Mouse (Mus musculus) thymus, postnatal 4 days (tissue): ENCODE measurements around the gene Rcc1l.
A peak's percentile ranks its signal among the peaks of the same experiment; 100 is the strongest.

Experiments used
- DNase-seq: peaks from one replicate; pipeline ENCODE4 v3.0.0; 2021

Gene Rcc1l

DNA sequence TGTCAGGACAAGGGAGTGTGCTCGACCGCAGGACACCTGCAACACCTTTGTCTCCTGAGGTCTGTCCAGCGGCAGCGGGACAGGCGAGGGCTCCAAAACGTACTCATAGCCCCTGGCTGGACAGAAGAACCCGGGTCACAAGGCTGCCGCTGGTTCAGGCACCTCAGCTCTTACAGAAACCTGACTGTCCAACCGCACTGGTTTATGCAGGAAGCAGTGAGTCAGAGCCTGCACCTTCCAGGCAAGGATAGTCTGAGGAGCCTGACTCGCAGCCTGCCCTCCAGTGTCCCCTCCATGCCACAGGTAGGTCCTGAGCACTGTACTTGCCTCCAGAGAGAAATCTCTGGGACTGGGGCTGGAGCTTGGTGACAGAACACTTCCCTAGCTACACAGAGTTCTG, 7.3 kb downstream of the Rcc1l start:
- DNase-seq, result no peak

DNA sequence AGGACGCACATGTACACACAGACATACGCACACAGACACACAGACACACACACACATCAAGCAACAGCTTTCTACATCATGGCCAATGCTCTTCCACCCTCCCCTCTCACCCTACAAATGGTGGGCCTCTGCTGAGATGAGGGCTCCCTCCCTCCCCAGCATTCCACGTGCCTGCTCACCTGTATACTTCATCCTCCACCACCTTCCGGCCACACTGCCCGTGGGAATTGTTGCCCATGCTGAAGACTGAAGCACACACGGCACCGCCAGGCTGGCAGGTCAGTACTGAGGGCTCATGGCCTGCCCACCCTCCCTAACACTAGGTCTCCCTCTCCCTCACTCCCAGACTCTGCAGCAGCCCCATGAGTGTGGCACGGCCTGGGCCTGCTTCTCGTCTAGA, 8.5 kb downstream of the Rcc1l start:
- DNase-seq, result no peak

DNA sequence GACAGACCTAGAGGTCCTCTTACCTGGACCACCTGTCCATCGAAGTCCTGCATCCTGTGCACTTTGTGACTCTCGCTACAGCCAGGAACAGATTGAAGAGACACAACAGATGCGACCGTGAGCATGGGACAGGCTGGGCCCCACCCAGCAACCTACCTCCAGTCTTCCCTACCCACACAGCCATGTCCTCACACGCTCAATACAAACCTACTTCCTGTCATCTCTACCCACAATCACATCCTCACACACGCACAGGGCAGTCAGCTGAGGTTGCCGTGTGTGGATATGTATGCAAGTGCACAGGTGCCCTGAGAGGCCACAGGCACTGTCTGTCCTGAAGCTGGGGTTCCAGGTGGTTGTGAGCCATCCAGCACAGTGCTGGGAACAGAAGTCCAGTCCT, 9.9 kb downstream of the Rcc1l start:
- DNase-seq, result no peak

- no peak for DNase-seq
These were observed 11.9 kb downstream of the Rcc1l start for GRCm38 (mm10) chr5:134164688-134165087.

GRCm38 (mm10) chr5:134155916-134156466, 20.6 kb downstream of the Rcc1l start:
- DNase-seq, result no peak

GRCm38 (mm10) chr5:134151895-134152294, 24.7 kb downstream of the Rcc1l start:
- DNase-seq, result no peak

GRCm38 (mm10) chr5:134148153-134148552, 28.4 kb downstream of the Rcc1l start:
- DNase-seq, result no peak

DNA sequence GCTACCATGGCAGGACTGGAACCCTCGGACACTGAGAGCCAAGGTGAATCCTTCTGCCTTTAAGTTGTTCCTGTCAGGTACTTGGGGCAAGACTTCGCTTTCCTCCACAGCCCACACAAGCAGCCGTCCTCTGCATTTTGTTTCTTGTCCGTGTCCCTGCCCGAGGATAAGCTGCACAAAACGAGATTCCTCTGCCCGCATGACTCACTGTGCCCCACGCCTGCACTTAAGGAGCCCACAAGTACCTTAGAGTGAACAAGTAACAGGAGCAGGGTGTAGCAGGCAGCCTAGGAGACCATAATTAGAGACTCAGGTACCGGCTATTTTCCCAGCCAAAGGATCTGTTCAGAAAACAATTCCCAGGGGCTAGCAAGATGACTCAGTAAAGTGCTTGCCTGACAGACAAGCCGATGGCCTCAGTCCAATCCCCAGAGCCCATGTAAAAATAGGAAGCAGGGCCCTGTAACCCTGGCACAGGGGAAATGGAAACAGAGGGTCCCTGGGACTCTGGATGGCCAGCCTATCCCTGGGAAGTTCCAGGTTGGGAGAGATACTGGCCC, 29.3 kb downstream of the Rcc1l start:
- DNase-seq, result no peak

DNA sequence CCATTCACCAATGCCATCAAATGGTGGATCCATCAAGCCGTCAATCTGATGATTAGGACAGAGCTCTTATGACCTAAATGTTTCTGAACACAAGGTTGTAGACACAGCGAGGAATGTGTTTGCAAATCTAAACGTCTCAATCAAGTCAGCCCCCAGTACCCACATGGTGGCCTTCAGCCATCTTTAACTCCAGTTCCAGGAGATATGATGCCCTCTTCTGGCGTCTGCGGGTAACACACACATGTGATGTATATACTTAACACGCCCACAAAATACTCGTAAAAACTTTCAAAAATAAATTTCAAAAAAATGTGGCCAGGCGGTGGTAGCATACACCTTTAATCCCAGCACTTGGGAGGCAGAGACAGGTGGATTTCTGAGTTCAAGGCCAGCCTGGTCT, 31.6 kb downstream of the Rcc1l start:
- no peak for DNase-seq

DNA sequence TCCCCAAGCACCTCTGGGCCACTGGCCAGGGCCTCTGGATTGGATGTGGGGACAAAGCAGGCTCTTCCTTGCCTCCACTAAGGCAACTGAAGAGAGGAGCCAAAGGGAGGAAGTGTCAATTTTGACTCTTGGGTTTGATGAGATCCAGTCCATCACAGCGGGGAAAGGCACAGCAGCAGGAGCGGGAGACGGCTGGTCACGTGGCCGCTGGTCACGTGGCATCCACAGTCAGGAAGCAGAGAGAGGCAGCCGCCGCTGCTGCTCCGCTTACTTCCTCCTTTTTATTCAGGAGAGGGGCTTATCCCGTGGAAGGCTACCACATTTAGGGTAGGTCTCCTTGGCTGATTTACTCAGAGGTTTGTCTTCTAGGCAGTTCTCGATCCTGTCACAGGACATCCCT, 34.2 kb downstream of the Rcc1l start:
- DNase-seq, result no peak

DNA sequence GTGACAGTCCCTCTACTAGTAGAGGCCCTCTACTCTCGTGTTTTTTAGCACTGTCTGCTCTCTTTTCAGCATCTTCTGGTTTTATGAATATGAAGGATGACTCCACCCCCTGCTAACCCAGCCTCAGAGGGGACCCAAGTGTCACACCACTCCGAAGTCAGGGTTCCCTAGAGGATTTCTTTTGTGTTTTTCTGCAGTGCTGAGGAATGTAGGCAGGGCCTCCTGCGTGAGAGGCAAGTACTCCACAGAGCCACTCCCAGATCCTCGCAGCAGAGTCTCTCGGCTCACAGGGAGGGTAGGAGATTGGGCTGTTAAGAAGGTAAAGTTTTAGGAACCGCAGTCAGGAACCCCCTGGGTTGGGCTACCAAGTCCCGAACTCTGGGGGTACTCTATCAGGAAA, 35.3 kb downstream of the Rcc1l start:
- DNase-seq, result no peak

GRCm38 (mm10) chr5:134139429-134139828, 37.1 kb downstream of the Rcc1l start:
- DNase-seq, result peak; percentile 41

DNA sequence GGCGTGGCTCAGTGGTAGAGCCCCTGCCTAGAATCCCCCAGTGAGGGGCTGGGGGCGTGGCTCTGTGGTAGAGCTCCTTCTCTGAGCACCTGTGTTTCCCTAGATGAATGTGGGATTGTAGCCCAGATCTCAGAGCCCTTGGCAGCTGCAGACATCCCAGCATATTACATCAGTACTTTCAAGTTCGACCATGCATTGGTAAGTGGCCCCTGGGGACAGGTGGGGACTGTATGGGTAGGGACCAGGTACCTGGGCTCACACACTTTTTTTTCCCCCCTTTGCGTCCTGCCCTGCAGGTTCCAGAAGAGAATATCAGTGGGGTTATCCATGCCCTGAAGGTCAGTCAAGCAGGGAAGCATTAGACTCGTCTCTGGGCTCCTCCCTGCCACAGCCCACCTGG, 38.6 kb downstream of the Rcc1l start:
- DNase-seq, result no peak

- DNase-seq, result no peak
These were observed 40.6 kb downstream of the Rcc1l start for GRCm38 (mm10) chr5:134136022-134136421.

DNA sequence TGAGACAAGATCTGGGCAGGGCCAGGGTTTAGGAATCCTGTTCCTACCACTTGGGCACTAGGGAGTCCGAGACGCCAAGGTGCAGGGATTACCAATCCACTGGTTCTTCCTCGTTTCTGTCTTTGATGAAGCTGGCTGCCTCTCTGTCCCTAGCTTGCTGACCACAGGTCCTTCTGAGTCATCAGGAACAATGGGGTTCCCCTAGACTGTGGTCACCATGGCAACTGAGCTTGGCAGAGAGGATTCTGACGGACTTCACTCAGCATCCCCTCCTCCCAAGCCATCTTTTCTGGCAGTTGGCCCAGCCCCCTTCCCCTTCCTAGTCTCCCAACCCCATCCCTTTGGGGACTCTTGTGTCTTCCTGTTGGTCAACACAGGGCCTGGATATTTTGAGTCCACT, 45.0 kb downstream of the Rcc1l start:
- DNase-seq, result no peak

DNA sequence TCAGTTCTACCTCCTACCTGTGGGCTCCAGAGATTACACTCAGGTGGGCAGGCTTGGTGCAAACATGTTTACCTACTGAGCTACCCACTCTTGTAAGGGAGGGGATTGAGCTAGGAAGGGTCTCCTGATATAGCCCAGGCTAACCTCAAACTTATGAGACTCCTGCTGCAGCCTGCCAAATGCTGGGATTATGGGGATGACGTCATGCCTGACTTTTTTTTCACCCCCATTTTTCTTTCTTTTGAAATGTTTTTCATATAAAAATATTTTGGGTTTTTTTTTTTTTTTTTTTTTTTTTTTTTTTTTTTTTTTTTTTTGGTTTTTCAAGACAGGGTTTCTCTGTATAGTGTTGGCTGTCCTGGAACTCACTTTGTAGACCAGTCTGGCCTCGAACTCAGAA, 50.3 kb downstream of the Rcc1l start:
- DNase-seq, result no peak

DNA sequence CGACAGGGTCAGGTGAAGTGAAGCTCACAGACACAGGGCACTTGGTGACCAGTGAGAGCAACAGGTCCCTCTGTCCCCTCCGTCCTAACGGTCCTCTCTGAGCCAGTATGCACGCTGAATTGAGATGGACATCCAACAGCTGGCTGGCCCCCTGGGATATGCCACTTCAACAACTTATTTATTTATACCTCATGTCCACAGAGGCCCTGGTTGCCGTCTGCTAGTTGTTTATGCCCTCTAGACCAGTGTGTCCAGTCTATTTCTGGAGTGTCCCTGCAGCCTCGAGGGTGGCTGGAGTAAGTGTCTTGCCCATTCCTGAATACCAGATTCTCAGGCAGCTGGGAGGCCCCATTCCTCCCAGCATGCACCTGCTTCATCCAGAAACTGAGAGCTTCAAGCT, 52.7 kb downstream of the Rcc1l start:
- DNase-seq, result no peak

- DNase-seq, result no peak
These were observed 54.7 kb downstream of the Rcc1l start for GRCm38 (mm10) chr5:134121893-134122259.

DNA sequence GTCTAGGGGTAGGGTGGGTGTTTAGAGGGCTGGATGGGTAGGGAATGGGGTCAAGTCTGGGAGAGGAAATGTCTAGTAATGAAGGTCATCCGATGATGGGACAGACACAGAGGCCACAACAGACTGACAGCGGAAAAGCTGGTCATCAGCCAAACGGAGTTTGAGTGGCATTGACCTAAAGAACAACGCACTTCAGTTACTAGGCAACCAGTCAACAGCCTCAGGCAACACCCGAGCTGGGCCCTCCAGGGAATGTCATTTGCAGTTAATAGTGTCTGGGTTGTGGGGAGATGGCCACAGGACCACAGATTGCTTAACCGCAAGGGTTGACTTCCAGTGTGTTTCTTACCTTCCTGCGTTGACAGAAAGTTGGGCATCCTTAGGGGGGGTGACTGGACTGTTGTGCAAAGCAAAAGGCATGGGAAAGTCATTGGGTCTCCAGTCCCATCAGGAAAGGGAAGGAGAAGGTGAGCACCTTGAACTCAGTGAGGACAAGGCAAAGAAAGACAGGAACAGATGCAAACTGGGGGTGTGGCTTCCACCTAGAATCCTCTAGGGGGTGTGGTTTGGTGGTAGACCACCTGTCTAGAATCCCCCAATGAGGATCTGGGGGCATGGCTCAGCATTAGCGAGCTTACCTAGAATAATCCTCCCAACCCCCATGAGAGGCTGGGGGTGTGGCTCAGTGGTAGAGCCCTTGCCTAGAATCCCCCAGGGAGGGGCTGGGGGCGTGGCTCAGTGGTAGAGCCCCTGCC, 55.3 kb downstream of the Rcc1l start:
- DNase-seq, result no peak

GRCm38 (mm10) chr5:134120135-134120534, 56.4 kb downstream of the Rcc1l start:
- DNase-seq, result no peak

DNA sequence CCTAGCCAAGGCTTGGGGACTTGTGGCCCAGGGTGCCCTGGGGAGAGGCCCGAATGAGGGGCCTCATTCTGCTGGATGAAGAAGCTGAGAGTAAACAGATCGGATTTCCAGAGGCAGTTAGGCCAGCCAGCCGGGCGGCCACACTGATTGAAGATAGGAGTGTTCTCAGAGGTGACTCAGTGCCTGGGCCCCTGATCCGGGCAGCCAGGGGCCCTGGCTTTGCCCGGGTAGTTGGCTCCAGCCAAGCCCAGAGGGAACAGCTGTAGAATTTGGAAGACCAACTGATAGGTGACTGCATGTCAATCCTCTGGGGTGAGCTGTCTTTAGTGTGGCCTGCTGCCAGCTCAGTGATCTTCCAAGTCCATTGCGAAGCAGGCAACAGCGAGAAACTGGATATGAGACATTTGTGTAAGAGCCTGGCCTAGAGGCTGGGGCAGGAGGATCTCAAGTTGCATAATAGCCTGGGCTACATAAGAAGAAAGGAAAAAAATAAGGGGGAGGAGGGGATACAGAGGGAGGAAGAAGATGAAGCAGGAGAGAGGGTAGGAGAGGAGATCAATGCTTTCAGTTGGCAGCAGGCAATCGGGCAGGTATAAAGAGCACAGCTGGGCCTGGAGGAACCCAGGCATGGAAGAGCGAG, 57.0 kb downstream of the Rcc1l start:
- no peak for DNase-seq

GRCm38 (mm10) chr5:134118798-134119407, 57.7 kb downstream of the Rcc1l start:
- DNase-seq, result no peak

- no peak for DNase-seq
These were observed 60.8 kb downstream of the Rcc1l start for GRCm38 (mm10) chr5:134115639-134116259.
